Mouse (Mus musculus) stomach, adult 2 months (tissue): ENCODE measurements around the gene Phyh. TPM values are rescaled to one million over a fixed set of nuclear protein-coding genes. Genes with fewer than 3 reads are reported as not detected.

Source experiments
- polyA plus RNA-seq: library from polyadenylated mRNA; depleted of rRNA; stranded (reverse); fragments of >200 nt; gene quantifications from 2 replicates; pipeline ENCODE4 v1.2.3, GENCODE M21; 2012; rRNA removed

The Phyh gene
- 120 and 125 TPM in 2 replicates for polyA plus RNA-seq

GRCm38 (mm10) chr2:4918860-4919739, at the start of gene Phyh:
Gene Phyh, plus strand, starts transcription at chr2:4919019.

GRCm38 (mm10) chr2:4881350-4882248, 37.2 kb upstream of the Phyh start, which contains the start of gene Sephs1:
Gene Sephs1, plus strand, starts transcription at chr2:4881564.

GRCm38 (mm10) chr2:4975807-4976206, 57.0 kb downstream of the Phyh start, which contains the start of gene Ucma:
Gene Ucma, plus strand, starts transcription at chr2:4976122.

Other genes with a start within 250 kb of the Phyh start
- gene Bend7, start 201.2 kb upstream of the Phyh start, polyA plus RNA-seq, result 1.7 and 2.0 TPM in 2 replicates
- gene Sephs1, start 37.5 kb upstream of the Phyh start, polyA plus RNA-seq, result 4.4 TPM in 2 replicates
- not detected in 2 replicates for gene Ucma, start 57.1 kb downstream of the Phyh start, polyA plus RNA-seq
- gene Mcm10, start 93.8 kb downstream of the Phyh start, polyA plus RNA-seq, result 1.6 and 1.7 TPM in 2 replicates
- 2.1 and 2.8 TPM in 2 replicates for gene Optn, start 145.0 kb downstream of the Phyh start, polyA plus RNA-seq
- 20.3 and 23.1 TPM in 2 replicates for gene Ccdc3, start 218.8 kb downstream of the Phyh start, polyA plus RNA-seq